Mouse (Mus musculus): ENCODE data around the gene Tigd4. TPM values are rescaled to one million over a fixed set of nuclear protein-coding genes. Genes with fewer than 3 reads are reported as not detected.
"Not testable (repeated sequence)": the region's sequence is repeated elsewhere in the genome, so short reads cannot be mapped to it uniquely, and the experiment has no call there.

The Tigd4 gene
- polyA plus RNA-seq (2015; fragmentation: Nextera tagmentation; extraction: Ambion mirVana): not detected in 2 replicates

DNA sequence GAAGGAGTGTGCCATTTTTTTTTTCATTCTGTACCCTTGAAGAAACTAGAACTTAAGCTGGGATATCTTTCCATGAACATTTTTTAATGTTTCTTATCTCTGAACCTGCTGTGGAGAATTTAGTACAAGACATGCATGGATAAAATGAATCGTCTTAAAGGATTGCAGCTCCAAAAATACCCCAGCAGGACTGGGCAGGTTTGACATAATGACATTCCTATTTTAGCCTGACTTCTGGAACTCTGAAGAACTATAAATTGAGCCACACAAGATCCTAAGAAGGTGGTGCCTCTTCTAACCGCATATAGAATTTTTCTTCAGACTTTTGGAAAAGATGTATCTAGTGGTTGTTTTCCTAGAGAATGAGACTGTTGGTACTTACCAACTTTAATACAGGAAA, at the start of gene Tigd4:
TSS of gene Tigd4 (plus strand) at position 301 of the 400 bp plus-strand sequence.
- no peak for DNase-seq (ENCODE audit: low spot score)

DNA sequence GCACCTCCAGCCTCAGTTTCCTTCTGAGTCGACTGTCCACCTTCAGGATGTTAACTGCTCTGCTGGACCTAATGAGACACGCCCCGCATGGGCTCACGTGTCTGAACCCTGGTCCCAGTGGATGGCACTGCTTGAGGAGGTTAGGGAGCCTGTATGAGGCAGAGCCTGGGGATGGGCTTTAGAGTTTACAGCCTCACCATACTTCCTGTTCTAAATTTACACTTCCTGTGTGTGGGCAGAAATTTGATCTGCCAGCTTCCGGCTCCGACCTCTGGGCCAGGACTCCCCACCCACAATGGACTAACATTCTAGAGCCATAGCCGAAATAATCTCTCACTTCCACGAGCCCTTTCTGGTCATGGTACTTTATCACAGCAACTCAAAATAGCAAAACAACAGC, 46.2 kb upstream of the Tigd4 start:
- DNase-seq (ENCODE audit: low spot score): peak; percentile 41

DNA sequence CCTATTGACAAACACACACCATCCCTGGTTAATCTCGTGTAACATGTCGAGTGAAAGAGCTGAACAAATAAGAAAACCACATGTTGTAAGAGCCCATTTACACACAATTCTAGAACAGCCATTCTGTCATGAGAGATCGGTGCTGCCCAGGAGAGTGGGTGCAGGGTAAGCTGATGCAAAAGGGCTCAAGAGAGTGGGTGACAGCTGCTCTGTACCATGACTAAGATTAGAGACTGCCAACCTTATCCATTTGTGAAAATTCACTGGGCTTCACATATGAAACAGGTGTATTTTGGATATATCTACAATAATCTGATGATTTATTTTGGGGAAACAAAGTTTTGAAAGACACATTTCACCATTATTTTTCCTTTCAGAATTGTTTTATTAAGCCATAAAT, 37.6 kb upstream of the Tigd4 start:
- no peak for DNase-seq (ENCODE audit: low spot score)

DNA sequence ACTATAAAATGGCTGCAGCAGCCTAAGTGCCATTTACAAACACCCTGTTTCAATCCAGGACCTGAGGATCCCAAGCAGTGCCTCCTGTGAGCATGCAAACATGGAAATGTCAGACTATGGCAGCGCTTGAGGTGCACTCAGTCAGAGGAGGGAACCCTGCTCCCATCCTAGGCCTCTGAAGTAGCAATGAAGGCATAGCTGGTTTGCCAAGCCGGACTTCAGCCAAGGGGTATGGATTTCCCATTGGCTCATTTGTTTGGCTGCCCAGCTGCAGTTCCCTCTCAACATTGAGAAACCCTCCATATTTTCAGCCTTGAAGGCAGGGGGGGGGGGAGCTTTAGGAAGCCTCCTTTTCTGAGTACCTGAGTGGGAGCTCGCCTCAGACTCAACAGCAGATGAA, 35.1 kb upstream of the Tigd4 start:
- no peak for DNase-seq (ENCODE audit: low spot score)

DNA sequence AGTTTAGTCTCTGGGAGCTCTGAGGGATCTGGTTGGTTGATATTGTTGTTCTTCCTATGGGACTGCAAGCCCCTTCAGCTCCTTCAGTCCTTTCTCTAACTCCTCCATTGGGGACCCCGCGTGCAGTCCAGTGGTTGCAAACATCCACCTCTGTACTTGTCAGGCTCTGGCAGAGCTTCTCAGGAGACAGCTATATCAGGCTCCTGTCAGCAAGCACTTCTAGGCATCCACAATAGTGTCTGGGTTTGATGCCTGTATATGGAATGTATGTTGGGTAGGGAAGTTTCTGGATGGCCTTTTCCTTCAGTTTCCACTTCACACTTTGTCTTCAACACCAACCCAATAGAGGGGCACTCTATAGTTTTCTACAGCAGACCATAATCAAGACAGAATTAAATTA, 30.5 kb upstream of the Tigd4 start:
- not testable (repeated sequence) for DNase-seq (ENCODE audit: low spot score)

DNA sequence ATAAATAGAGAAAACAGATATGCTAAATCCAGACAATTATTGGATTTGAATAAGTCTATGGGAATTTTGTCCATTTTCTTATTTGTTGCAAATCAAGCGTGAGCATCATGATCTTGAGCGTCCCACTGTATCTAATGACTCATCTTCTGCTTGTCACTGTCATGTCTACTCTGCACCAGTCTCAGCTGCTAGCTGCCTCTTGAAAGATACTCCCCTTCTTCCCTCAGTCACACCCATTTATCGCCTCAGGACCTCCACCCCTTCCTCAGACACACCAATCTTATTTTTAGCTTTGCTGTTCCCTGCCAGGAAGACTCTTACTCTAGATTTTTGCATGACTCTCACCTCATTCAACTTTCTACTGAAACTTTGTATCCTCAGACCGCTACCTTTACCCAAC, 30.0 kb upstream of the Tigd4 start:
- DNase-seq (ENCODE audit: low spot score): no peak

DNA sequence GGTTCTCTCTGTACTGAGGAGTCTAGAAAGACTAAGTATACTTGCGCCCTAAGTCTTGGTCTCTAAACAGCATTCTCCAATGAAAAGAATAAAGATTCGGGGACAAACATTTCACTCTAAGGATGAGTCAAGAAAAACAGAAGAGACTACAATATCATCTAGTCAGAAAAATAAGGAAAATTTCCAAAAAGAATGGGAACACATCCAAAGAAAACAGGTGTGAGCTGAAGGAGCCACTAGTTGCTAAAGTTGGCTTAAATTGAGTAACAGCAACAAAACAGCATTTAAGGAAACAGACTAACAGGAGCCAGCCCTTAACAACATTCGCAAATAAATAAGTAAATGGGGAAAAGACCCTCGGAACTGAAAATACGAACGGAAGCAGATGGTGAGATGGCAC, 24.8 kb upstream of the Tigd4 start:
- DNase-seq (ENCODE audit: low spot score): no peak

DNA sequence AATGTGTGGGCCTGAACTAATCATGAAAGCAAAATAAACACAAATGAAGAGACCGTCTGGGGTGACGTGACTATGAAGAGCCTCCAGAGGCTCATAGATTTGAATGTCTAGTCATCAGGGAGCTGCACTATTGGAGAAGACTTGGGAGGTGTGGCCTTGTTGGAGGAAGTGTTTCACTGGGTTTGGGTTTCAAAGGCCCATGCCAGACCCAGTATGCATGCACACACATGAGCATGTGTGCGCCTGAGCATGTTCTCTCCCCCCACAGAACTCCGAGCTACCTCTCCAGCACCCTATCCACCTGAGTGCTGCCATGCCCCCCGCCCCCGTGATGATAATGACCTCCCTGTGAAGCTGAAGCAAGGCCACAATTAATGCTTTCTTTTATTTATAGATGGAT, 23.8 kb upstream of the Tigd4 start:
- DNase-seq (ENCODE audit: low spot score): no peak

DNA sequence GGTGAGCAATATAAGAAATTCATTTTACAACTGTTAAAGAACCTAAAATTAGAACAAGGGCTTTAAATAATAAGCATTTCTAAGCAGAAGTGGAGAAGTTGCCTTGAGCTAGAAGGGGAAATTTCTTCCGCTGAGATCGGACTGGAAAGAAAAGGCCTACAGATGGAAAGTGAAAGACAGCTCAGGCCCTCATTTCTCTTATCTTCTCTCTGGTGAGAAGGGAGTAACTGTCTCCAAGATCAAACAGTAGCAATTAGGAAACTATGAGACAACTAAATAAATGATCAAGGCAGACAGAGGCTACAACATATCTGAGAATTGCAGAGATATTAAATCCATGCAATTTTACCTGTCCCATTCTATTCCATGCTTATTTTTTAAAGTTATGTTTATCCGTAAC, 22.9 kb upstream of the Tigd4 start:
- no peak for DNase-seq (ENCODE audit: low spot score)

DNA sequence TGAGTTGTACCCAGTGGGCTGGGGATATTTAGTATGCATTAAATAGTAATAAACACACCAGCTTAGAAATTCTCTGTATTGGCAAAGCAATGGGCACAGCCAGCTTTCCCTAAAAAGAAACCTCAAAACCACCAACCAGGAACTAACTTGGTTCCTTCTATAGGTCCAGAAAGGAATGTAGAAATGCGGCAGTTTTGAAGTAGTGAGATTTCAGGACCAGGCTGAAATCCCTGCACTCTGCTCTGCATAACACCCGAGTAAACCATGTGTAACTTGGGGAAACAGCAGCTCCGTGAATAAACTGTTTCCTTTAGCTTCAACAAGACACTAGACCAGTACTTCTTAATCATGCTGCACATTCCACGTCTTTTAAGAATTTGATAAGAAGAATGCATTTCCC, 12.7 kb upstream of the Tigd4 start:
- no peak for DNase-seq (ENCODE audit: low spot score)

DNA sequence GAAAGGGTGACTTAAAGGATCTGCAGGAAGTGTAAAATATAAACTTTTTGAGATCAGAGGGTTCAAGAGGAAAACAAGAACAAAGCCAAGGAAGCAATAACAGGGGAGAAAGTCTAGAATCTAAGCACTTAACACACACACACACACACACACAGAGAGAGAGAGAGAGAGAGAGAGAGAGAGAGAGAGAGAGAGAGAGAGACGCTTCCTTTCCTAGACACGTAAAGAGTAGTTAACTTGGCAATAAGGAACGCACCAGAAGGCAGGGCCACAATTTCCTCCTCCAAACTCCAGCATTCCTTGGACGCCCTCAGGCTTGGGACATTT, 11.7 kb upstream of the Tigd4 start:
- DNase-seq (ENCODE audit: low spot score): peak; percentile 26

DNA sequence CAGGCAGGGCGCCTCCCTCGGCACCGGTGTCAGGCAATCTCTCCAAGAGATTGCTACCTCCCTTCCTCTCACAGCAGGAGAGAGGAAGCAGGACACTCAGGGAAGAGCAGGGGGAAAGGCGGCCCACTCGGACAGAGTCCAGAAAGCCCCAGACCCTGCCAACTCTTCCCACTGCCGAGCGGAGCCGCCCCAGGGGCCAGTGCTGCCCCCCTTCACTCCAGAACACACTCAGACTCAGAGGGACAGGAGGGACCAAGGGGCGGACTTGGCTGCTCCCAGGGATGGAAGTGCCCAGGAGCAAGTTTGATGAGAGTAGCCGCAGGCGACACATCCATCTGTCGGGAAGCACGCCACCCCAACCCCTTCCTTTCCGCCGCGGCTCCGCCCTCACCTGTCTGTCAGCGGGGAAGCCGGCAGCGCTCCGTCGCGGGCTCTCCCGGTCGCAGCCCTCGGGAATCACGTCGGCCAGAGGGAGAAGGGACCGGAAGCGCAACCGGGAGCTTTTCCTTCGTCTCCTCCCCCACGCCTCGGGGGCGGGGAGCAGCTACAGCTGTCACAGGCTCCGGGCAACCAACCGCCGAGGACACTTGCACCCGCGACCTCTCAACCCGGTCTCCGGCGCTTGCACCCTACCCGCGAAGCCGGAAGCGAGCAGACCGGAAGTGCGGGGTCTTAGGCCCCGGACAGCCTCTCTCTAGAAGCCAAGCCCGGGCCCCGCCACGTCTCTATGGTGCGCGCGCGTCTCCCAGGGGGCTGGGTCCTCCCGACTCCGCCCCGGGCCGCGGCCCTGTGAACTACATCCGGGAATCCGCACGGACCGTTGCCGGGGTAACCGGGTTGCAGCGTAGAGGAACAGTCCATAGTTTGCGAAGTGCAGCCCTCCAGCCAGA, 11.1 kb upstream of the Tigd4 start, which contains the start of gene Arfip1:
TSS of gene Arfip1 (minus strand) at position 603 of the 890 bp plus-strand sequence.
- peak; percentile 95 for DNase-seq (ENCODE audit: low spot score)

DNA sequence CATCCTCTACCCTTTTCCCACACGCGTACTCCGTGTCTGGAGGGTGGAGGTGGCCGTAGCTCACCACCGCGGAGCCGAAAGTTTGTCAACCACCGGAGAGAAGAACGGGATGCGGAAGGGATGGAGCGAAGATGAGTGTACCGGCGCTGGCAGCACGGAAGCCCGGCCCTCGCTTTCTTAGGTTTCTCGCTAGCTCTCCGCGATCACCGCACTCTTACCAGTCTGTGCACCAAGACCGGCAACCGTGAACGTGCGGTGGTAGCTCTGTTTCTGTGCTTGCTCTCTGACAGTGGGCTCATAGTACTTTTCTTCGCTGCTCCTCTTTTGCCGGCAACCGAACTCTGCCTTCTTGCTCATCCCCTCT, 10.5 kb upstream of the Tigd4 start:
- no peak for DNase-seq (ENCODE audit: low spot score)

DNA sequence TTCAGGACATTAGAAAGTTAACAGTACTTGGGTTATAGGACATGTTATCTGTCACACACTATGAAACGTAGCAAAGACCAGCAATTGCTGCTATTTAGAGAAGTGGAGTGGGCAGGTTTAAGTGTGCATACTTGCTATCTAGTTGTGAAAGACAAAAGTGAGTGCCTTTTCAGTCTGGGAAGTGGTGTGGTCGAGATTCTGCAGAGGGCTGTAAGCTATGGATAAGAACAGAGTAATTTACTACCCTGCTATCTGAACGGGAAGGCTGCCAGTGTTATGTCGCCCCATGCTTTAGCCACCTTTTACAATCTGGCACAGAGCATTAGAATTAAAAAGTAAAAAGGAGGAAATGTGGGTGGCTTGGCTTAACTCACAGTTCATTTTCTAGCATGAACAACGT, 6.6 kb upstream of the Tigd4 start:
- no peak for DNase-seq (ENCODE audit: low spot score)

DNA sequence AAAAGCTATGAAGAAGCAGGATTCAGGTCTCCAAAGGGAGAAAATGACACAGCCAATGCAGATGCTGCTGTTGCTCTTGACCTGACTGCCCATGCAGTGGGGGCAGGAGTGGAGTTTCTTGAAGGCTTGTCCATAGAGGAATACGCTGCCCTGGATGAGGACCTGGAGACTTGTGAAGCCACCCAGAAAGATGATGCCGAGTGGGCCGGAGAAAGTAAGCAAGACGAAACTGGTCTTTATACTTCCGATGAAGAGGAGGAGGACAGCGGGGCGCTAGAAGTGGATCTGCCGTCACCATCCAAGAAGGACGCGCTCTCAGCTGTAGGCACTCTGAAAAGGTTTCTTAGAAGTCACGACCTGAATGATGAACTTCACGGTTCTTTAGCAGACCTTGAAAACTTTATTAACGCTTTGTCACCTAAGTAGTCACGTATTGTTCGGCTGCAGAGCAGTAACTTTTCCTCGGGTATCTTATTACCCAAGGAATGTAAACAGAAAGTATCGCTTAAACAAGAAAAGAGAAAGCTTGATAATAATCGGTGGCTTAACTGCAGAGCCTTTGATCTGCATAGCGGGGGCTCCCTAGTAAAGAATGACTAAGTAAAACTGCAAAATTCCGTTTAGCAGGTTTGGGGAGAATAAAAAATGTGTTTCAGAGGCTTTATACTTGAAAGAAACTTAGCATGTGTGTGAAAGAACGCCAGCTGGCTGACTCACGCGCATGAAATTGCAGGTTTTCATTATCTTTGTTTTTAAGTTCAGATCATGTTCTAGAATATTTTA, 1.7 kb downstream of the Tigd4 start:
- DNase-seq (ENCODE audit: low spot score): peak; percentile 59

DNA sequence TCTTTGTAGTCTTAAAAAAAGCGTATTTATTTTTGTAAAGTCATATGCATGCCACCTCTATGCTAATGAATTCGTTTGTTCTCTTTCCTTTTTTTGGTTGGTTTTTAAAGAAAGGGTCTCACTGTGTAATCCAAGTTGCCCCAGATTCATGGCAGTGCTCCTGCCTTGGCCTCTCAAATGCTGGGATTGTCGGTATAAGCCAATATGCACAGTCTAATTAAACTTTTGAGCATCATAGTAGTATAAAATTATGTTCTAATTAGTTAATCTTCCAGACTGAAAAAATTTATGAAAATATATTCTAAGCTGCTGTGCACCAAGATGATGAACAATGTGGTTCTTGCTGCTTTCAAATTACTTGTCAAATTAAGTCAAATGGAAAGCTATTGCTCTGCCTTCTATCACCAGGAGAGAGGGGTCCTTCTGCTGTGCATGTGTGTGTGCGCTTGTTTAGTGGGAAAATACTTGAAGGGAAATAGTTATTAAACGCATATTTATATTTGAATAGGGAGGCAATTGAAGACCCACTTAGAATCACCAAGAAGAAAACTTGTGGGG, 2.4 kb downstream of the Tigd4 start:
- DNase-seq (ENCODE audit: low spot score): no peak

DNA sequence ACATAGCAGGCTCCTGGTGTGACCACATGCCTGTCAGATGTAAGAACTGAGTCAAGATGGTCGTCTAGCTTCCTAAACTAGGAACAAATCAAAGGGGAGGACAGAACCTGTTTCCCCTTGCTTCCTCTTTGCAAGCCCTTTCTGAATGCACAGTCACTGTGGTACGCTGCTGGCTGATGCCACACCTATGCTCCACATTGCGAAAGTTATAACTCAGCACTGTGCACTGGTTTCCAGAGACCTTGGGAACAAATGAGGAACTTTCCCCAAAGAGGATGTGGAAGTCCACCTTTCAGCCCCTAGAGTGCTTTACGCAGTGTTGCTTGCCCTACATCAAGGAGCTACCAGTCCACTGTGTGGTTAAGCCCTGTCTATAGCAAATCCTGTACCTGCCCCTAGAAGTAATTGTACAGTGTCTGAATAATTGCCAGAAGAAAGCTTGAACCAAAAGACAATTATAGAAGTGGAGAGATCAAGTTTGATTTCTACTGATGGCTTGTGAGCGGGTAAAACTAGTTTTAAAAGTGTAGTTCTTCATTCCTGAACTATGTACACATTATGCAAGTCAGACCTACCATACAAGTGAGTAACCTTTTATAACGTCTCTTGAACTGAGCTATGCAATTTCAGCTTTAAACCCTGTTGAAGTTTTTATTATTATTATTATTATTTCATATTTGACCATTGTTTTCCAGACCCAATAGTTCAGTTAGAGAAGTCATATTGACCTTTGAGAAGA, 4.8 kb downstream of the Tigd4 start:
- no peak for DNase-seq (ENCODE audit: low spot score)

DNA sequence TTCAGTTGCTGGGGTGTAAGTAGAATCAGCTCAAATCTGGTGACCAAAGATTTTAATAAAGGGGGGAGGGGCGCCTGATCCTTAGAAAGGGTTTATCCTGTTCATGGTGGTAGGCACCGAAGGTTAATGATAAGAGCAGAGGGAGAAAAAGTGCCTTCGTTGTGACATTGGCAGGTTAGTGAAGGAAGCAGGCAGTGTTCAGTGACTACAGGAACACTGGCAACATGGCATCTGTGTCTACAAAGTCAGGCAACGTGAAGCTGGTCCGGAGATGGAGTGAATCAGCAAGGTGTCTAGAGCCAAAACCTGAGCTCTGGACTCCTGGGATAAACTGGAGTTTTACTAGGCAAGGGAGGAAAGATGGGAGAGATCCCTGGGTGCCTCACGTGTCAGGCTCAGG, 5.4 kb downstream of the Tigd4 start:
- DNase-seq (ENCODE audit: low spot score): no peak

DNA sequence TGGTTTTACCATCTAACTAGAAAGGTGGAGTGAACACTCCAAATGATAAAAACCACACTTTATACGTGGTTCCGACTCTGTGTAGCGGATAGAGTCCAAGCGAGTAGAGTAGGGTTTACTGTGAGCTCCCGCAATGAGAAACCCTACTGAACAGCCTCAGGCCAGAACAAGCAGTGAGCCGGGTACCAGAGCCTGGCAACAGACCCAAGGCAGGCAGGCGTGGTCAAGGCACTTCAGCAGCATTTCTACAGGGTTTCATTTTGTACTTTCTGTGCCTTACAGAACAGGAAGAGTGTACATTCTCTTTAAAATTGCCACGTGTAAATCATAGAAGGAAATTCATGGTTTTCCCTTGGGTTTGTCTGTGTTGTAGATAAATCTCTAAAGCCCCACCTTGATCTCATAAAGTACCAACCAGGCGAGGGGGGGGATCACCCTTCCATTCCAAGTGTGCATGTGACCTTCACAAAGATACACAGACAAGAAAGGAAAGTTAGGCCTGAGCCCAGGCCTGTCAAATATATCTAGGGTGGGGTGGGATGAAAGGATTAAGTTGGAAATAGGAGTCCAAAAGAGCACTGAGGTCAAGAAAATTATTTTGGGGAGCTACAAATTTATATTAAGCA, 8.6 kb downstream of the Tigd4 start:
- DNase-seq (ENCODE audit: low spot score): no peak

DNA sequence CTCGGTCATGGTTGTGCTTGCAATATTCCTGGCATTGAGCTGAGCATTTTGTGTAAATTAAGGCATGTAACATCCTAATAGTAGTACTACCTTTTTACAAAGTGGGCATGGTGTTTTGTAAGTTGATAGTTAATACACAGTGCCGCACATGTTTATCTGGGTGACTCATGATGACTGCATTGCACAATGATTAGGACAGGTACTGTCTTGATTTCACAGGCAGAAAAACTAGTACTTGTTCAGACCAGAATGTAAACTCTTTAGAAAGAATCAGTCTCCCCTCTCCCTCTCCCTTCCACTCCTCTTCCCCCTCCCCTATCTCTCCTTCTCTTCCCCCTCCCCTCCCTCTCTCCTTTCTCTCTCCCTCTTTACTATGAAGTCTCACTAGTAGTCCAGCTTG, 9.4 kb downstream of the Tigd4 start:
- DNase-seq (ENCODE audit: low spot score): no peak

DNA sequence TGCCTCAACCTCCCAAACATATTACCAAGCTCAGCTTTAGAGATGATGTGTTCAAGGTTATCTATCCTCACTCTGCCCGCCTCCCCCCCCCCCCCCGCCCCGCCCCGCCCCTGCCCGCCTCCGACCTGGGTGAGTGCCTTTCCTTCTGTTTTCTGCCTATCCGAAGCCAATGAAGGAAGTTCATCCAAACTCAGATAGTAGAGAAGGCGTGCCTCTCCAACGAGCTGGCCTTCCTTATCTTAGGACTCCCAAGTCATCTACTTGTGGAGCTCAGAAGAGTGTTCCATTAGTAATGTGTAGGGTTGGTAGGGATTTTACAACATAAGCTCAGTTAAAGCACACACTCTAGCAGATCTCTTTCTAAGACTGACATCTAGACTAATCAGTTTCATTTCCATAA, 9.8 kb downstream of the Tigd4 start:
- DNase-seq (ENCODE audit: low spot score): no peak
